Mouse (Mus musculus) olfactory bulb, adult 2 months (tissue): Measurements from ENCODE around the gene Osbpl8.

Experiments used
- CTCF ChIP-seq: fragments of 200-500 bp; IDR thresholded peaks from 2 replicates; pipeline ENCODE4 v1.5.1; 2012; ENCODE audit warnings: low read depth, mild to moderate bottlenecking, low read length, moderate library complexity; ENCODE audit not compliant: insufficient read depth
- POLR2A ChIP-seq: fragments of 200-500 bp; IDR thresholded peaks from 2 replicates; pipeline ENCODE4 v1.6.1; 2012; ENCODE audit warnings: mild to moderate bottlenecking, low read depth, low read length, moderate library complexity; ENCODE audit not compliant: insufficient read depth

DNA sequence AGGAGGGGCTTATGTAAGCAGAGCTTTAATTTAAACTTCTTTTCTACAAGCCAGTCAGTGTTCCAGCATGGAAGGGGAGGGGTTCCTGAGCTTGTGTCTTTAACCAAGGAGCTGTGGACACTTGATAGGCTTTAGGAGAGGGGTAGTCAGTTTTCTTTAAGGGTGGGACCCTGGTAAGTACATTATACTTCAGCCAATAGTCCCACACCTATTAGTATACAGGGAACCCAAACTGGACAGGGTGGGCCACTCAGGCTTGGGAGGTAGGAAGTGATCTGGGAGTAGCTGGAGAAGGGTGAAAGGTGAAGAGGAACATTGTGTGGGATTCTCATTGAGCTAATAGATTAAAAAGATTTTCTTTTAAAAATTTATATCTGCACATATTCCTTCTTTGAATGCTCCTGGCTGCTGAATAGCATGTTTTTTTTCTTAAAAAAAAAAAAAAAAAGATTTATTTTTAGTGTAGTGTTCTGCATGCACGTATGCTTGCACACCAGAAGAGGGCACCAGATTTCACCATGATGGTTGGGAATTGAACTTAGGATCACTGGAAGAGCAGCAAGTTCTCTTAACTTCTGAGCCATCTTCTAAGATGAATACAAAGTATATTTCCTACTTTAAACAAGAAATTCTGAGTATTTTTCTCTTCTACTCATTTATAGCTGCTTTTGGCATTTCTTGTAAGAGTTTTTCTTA lies 21.2 kb downstream of the Osbpl8 start:
- TF ChIP-seq POLR2A (no peak), CTCF (no peak)
